Mouse (Mus musculus) testis, adult 2 months (tissue): ENCODE data around the gene Tpd52l1. TPM values are rescaled to one million over a fixed set of nuclear protein-coding genes. Genes with fewer than 3 reads are reported as not detected.
"Not testable (repeated sequence)": the region's sequence is repeated elsewhere in the genome, so short reads cannot be mapped to it uniquely, and the experiment has no call there.

Experiments used
- H3K27ac ChIP-seq: fragments of 200-500 bp; 2 replicates; pipeline ENCODE4 v1.5.1; 2012; ENCODE audit warnings: low read depth, low read length; ENCODE audit not compliant: control insufficient read depth, insufficient read depth
- H3K27me3 ChIP-seq: fragments of 200-500 bp; 2 replicates; pipeline ENCODE4 v1.6.1; 2012; ENCODE audit warnings: mild to moderate bottlenecking, low read length, moderate library complexity; ENCODE audit not compliant: control insufficient read depth, insufficient read depth
- H3K36me3 ChIP-seq: fragments of 200-500 bp; 2 replicates; pipeline ENCODE4 v1.6.1; 2012; ENCODE audit warnings: mild to moderate bottlenecking, low read length; ENCODE audit not compliant: control insufficient read depth, insufficient read depth
- H3K4me1 ChIP-seq: fragments of 200-500 bp; 2 replicates; pipeline ENCODE4 v1.6.1; 2012; ENCODE audit warnings: low read length; ENCODE audit not compliant: control insufficient read depth, insufficient read depth
- H3K4me3 ChIP-seq: fragments of 200-500 bp; 2 replicates; pipeline ENCODE4 v1.5.1; 2012; ENCODE audit warnings: low read depth, mild to moderate bottlenecking, low read length, moderate library complexity, mixed read lengths; ENCODE audit not compliant: control insufficient read depth
- CTCF ChIP-seq: fragments of 200-500 bp; IDR thresholded peaks from 2 replicates; pipeline ENCODE4 v1.5.1; 2012; ENCODE audit warnings: low read depth, mild to moderate bottlenecking, inconsistent platforms, low read length, moderate library complexity; ENCODE audit not compliant: control insufficient read depth, insufficient read depth, insufficient replicate concordance
- POLR2A ChIP-seq: fragments of 200-500 bp; IDR thresholded peaks from 2 replicates; pipeline ENCODE4 v1.6.1; 2012; ENCODE audit warnings: low read depth, mild to moderate bottlenecking, inconsistent platforms, low read length, moderate library complexity; ENCODE audit not compliant: control insufficient read depth
- polyA plus RNA-seq: library from polyadenylated mRNA; depleted of rRNA; stranded (reverse); fragments of >200 nt; gene quantifications from 2 replicates; pipeline ENCODE4 v1.2.3, GENCODE M21; 2012

Tpd52l1 gene
- polyA plus RNA-seq, 1 experiment, result 17.7 TPM

DNA sequence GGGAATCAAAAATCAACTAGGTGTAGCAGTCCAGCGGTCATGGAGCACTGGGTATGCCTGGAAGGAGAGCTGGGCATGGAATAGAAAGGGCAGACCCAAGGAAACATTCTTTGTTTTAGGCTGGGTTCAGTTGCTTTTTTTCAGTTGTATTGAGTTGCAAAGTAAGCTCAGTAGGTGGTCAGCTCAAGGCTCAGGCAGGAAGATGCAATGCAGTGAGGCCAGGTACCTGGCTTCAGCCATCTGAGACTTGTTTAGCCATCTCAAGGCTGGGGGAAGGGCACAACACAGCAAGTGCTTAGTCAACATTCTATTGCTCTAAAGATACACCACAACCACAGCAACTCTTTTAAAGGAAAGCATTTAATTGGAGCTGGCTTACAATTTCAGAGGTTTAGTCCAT lies 11.0 kb upstream of the Tpd52l1 start:
- Histone ChIP-seq H3K27ac (no peak overlapping the region), H3K4me3 (no peak overlapping the region), H3K27me3 (no peaks in the 10 kb centered on the region), H3K4me1 (no peaks in the 10 kb centered on the region), H3K36me3 (no peaks in the 10 kb centered on the region)
- TF ChIP-seq CTCF (no peak), POLR2A (no peak)

DNA sequence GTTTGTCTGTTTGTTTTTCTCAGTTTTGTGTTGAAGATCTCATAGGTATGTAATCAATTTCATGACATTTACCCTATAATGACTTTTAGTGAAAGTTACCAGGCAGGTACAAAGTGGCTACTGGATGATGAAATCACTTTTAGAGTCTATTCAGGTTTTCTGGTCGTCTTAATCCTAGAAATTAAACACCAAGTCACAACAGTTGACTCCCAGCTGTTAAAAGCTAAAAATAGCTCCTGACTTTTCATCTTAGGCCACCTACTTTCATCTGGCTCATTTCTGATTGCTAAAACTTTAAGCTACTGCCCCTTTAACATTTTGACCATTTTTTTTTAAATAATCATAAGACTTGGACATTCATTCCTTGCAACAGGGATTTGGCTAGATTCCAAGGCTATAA lies 1.3 kb upstream of the Tpd52l1 start:
- no peak overlapping the region for H3K4me3 ChIP-seq
- H3K27ac ChIP-seq, result no peak overlapping the region
- H3K27me3 ChIP-seq, result no peaks in the 10 kb centered on the region
- TF ChIP-seq POLR2A, result no peak
- no peak for TF ChIP-seq CTCF
- no peaks in the 10 kb centered on the region for H3K36me3 ChIP-seq
- peaks cover 9% of the 10 kb centered on the region for H3K4me1 ChIP-seq

GRCm38 (mm10) chr10:31444206-31444605 lies 1.6 kb downstream of the Tpd52l1 start:
- H3K36me3 ChIP-seq, result no peaks in the 10 kb centered on the region
- H3K4me1 ChIP-seq, result peaks cover 9% of the 10 kb centered on the region
- no peaks in the 10 kb centered on the region for H3K27me3 ChIP-seq
- no peak for TF ChIP-seq CTCF
- no peak for TF ChIP-seq POLR2A
- H3K27ac ChIP-seq, result peak overlapping the region; percentile 49
- H3K4me3 ChIP-seq, result peak overlapping the region; percentile 16; the same call in 1 of the 2 replicates

- Histone ChIP-seq H3K27ac (no peak overlapping the region), H3K4me1 (peaks cover 9% of the 10 kb centered on the region), H3K27me3 (no peaks in the 10 kb centered on the region), H3K36me3 (no peaks in the 10 kb centered on the region), H3K4me3 (no peak overlapping the region)
- TF ChIP-seq POLR2A (no peak), CTCF (no peak)
These were observed 4.3 kb downstream of the Tpd52l1 start for GRCm38 (mm10) chr10:31441491-31441890.

GRCm38 (mm10) chr10:31436047-31436446 lies 9.7 kb downstream of the Tpd52l1 start:
- H3K4me3 ChIP-seq, result no peak overlapping the region
- no peaks in the 10 kb centered on the region for H3K4me1 ChIP-seq
- no peaks in the 10 kb centered on the region for H3K27me3 ChIP-seq
- no peak for TF ChIP-seq POLR2A
- no peak for TF ChIP-seq CTCF
- H3K27ac ChIP-seq, result no peak overlapping the region
- no peaks in the 10 kb centered on the region for H3K36me3 ChIP-seq

DNA sequence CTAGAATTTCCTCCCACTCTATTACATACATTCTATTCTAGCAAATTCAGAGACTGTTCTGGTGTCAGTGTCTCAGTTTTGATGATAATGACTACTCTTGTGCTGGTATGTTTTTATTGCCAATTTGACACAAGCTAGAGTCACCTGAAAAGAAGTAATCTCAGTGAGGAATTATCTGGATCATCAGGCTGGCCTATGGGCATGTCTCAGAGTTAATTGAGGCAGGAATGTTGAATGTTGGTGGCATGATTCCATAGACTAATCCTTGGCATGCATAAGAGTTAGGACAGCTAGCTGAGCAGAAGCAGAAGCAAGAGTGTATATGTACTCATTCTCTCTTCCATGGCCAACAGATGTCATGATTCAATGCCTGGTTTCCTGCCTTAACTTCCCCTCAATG lies 27.8 kb downstream of the Tpd52l1 start:
- Histone ChIP-seq H3K4me3 (no peak overlapping the region), H3K4me1 (no peaks in the 10 kb centered on the region), H3K27ac (no peak overlapping the region), H3K27me3 (no peaks in the 10 kb centered on the region), H3K36me3 (no peaks in the 10 kb centered on the region)
- TF ChIP-seq POLR2A (no peak), CTCF (no peak)

- H3K4me1 ChIP-seq, result no peaks in the 10 kb centered on the region
- no peak for TF ChIP-seq POLR2A
- TF ChIP-seq CTCF, result no peak
- no peaks in the 10 kb centered on the region for H3K36me3 ChIP-seq
- no peak overlapping the region for H3K4me3 ChIP-seq
- no peaks in the 10 kb centered on the region for H3K27me3 ChIP-seq
- no peak overlapping the region for H3K27ac ChIP-seq
These were observed 52.8 kb downstream of the Tpd52l1 start for GRCm38 (mm10) chr10:31392990-31393389.

DNA sequence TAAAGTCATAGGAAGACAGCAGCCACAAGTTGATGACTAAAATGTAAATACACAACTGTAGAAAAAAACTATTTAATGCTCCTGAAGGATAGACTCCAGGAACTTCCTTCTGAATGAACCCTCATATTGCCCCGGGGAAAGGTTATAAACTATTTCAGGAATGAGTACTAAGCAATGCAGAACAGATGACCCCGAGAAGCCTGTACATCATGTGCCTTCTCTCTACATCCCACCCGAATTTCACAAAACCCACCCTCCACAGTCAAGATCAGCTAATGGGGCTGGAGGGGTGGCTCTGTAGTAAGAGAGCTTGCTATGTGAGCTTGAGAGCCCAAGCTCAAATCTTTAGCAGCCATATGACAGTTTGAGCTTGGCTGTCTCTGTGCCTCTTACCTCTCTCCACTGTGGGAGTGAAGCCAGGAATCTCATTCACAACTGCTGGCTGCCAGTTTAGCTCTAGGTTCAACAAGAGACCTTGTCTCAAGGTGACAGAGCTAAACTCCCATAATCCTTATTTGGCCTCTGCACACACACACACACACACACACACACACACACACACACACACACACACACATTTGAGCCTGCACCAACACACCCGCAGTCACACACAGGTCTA lies 54.9 kb downstream of the Tpd52l1 start:
- TF ChIP-seq CTCF (no peak), POLR2A (no peak)
- no peak overlapping the region for H3K27ac ChIP-seq
- no peaks in the 10 kb centered on the region for H3K36me3 ChIP-seq
- no peaks in the 10 kb centered on the region for H3K27me3 ChIP-seq
- H3K4me3 ChIP-seq, result no peak overlapping the region
- no peaks in the 10 kb centered on the region for H3K4me1 ChIP-seq

GRCm38 (mm10) chr10:31388566-31388965 lies 57.2 kb downstream of the Tpd52l1 start:
- H3K36me3 ChIP-seq, H3K27me3 ChIP-seq, H3K4me1 ChIP-seq, H3K27ac ChIP-seq, H3K4me3 ChIP-seq: not testable (repeated sequence)

DNA sequence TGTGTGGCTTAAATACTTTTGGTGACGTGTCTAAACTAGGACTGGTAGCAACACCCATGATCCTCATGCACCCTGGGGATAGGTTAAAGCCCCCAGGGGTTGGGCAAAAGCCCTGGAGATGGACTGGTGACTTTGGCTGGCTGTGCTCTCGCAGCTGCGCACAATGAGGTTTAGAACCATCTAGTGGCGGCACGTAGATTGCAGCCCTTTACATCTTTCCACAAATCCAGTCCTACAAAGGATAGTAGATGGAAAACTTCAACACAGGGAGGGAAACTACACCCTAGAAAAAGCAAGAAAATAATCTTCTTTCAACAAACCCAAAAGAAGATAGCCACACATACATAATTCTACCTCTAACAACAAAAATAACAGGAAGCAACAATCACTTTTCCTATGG lies 75.6 kb downstream of the Tpd52l1 start:
- not testable (repeated sequence) for H3K36me3 ChIP-seq, H3K4me3 ChIP-seq, H3K27ac ChIP-seq, H3K27me3 ChIP-seq, H3K4me1 ChIP-seq
